Mouse (Mus musculus) ES-E14 (cell line): ENCODE measurements at regions not wholly inside any gene's neighbourhood (a gene's known extent, or its start where the extent isn't known, plus 50 kb on each side); places are given as distances from the start of the nearest gene placed in this dataset.

ENCODE experiments used
- HCFC1 ChIP-seq: IDR thresholded peaks from 2 replicates; pipeline ENCODE4 v1.6.1; 2012; ENCODE audit warnings: low read length, inconsistent platforms, borderline replicate concordance; ENCODE audit not compliant: insufficient read depth
- MAFK ChIP-seq: IDR thresholded peaks from 2 replicates; pipeline ENCODE4 v1.6.1; 2014; ENCODE audit warnings: mild to moderate bottlenecking, low read depth, low read length, inconsistent platforms; ENCODE audit not compliant: insufficient read depth

GRCm38 (mm10) chr11:117415955-117416354 lies 68.2 kb upstream of the Gm11733 start:
- no peak for TF ChIP-seq MAFK
- no peak for TF ChIP-seq HCFC1
